Mouse (Mus musculus) right cerebral cortex, adult 18-20 months (tissue): Measurements from ENCODE around the gene Chid1.

Experiments used
- DNase-seq: peaks from one replicate; pipeline ENCODE4 v3.0.0; 2022; ENCODE audit warnings: mixed read lengths

Chid1 gene

DNA sequence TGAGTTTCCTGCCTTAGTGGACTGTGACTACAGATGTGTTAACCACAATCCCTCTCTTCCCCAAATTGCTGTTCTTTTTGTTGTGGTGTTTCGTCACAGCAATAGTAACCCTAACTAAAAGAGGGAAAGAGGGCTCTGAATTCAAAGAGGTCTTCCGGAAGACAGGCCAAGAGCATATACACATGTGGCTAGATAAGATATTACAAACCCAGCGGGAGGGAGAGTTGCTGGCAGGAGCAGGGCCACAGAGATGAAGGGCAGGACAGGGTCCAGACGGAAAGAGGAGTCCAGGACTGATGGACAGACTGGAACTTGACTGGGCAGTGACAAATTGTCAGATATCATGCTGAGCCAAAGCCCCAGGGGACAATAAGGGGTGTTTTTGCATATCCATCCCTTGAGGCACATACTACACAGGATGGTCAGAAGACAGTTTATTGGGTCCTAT lies 18.7 kb upstream of the Chid1 start:
- DNase-seq = no peak

GRCm38 (mm10) chr7:141550464-141550863 lies 10.8 kb upstream of the Chid1 start:
- no peak for DNase-seq

DNA sequence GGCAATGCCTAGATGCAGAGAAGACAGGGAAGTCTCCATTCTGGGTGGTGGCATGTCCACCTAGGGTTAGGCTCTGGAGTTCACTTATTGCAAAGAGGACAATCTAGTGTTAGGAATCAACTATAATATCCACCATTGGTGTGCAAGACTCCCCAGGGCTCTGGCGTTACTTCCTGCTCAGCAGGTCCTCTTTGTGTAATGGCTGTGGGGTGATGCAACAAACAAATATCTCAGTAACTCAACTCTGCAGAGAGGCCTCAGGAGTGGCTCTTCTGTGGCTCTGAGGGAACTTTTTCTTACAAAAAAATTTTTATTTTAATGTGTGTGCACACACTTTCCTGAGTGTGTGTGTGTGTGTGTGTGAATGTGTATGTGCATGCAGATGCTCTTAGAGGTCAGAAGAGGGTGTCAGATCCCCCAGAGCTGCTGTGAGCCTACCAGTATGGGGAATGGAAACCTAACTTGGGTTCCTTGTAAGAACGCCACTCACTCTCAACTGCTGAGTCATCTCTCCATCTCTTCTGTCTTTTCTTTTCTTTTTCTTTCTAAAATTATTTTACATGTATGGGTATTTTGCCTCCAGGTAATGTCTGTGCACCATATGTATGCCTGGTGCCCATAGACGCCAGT lies 9.9 kb upstream of the Chid1 start:
- no peak for DNase-seq

- peak; percentile 29 for DNase-seq
These were observed 5.0 kb upstream of the Chid1 start for GRCm38 (mm10) chr7:141544654-141545053.

DNA sequence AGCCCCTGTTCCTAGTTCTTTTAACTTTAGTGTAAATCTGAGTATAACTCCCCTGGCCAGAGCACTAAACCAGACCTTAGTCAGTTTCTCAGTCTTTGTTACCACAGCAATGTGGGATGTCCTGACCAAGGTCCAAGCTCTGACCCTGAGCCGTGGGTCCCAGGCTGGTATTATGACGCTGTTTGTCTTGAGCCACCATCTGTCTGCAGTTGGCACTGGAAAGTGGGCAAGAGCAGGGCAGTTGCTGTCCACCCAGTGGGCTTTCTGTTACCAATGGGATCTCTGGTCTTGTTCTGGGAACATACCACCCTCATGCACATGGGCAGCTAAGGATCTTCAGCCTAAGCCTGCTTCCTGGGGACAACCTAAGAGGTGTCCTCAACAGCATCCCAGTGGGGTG lies 2.9 kb upstream of the Chid1 start:
- DNase-seq = no peak

DNA sequence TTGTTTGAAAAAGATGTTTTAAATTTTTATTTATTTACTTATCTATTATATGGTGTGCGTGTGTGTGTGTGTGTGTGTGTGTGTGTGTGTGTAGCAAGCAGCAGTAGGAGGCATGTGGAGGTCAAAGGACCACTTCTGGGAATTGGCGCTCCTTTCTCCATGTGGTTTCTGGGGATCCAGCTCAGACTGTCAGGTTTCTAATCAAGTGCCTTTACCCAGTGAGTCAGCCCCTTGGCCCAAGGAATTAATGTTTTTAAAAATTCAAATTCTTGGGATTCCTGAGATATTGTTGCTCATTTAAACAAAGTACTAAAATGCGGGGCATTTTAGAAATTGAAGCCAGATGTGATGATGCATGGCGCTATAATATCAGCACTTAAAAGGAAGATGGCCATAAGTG lies 2.0 kb upstream of the Chid1 start:
- DNase-seq = no peak

GRCm38 (mm10) chr7:141540312-141541081 lies 840 bp upstream of the Chid1 start:
- DNase-seq = peak; percentile 88

DNA sequence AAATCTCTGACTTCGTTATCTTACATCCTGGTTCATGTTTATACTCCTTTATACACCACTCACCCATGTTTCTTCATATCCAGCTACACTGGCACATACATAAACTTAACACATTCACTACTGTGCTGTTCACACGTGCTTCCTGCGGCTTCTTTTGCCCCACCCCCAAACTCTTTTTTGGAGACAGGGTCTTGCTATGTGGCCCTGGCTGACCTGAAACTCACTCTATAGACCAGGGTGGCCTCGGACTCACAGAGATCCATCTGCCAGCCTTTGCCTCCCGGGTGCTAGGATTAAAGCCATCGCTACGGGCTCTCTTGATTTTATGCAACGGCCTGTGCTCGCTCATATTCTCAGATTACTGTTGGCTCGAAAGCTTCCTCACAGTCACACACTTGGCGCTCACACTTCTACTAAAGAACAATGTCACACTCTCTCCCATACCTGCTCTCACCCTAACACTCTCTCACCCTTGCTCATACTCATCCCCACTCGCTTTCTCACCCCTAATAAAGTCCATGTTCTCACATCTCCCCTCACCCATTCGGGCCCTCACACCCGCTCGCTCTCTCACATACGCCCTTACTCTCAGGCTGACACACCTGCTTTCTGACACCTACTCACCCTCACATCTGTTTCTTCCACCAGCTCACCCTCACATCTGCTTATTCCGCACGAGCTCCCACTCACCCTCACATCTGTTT lies 653 bp downstream of the Chid1 start:
- no peak for DNase-seq

GRCm38 (mm10) chr7:141535570-141535969 lies 4.1 kb downstream of the Chid1 start:
- no peak for DNase-seq

DNA sequence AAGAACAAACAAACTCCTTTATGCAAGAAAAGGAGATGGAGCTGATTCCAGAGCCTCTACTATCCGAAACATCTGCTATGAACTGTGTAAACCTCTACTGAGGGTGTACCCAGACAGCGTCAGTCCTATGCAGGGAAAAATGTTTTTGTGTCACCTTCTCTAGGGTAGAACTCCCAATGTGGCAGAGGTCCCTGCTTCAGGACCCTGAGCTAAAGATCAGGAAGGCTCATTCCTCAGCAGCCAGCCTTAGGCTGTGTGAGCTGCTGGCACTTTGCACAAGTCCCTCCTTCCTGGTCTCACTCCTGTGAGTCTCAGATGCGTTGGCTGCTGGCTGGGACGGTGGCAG lies 14.1 kb downstream of the Chid1 start:
- DNase-seq = no peak

GRCm38 (mm10) chr7:141524760-141525579 lies 14.7 kb downstream of the Chid1 start:
- DNase-seq = peak; percentile 73

- no peak for DNase-seq
These were observed 15.4 kb downstream of the Chid1 start for GRCm38 (mm10) chr7:141524271-141524670.

GRCm38 (mm10) chr7:141523007-141523406 lies 16.6 kb downstream of the Chid1 start:
- DNase-seq = no peak

DNA sequence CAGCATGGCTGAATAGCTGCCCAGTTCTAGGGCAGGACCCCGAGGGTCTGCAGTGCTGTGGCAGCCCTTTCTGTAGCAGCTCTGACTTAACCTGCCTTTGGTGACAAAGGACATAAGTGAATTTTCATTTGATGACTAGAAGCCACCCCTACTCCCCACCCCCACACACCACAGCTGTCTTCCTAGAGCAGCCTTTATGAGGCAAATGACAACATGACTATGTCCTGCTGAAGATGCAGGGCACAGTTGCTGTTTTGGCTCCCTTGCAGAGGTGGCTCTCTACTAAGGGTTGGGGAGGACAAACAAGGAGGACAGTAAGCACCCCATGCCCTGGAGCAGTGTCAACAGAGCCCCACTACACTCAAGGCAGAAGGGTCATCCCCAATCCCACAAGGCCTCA lies 19.9 kb downstream of the Chid1 start:
- no peak for DNase-seq

DNA sequence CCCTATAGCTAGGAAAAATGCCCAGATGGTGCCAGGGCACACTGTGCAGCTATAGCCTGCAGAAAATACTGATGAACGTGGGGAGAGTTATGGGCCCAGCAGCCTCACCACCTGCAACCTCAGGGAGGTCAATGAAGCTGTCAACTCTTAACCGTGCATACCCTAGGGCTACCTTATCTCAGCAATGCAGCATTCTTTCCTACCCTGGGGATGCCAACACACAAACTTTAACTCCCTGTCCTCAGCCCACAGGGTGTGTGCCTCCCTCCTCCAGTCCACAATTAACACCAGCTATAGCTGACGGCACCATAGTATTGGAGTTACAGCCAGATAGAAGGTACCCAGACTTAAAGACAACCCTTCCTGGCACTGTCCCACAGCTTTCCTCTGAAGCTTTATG lies 20.7 kb downstream of the Chid1 start:
- no peak for DNase-seq

DNA sequence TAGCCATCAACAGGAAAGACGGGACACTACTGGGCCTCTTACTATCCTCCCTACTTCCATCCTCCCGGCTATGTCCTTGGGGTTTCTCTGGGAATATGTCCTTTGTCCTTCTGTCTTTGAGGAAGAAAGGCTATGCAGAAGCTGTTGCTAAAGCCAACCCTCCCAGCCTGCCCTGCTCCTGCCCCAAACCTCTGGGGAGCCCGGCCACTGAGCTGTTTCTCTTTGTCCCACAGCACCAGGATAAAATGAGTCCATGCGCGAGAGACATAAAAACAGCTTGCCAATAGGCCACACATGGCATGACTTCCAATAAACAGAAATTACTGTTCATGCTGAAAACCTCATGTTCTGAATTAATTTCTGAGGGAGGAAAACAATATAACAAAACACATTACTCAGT lies 21.4 kb downstream of the Chid1 start:
- no peak for DNase-seq

DNA sequence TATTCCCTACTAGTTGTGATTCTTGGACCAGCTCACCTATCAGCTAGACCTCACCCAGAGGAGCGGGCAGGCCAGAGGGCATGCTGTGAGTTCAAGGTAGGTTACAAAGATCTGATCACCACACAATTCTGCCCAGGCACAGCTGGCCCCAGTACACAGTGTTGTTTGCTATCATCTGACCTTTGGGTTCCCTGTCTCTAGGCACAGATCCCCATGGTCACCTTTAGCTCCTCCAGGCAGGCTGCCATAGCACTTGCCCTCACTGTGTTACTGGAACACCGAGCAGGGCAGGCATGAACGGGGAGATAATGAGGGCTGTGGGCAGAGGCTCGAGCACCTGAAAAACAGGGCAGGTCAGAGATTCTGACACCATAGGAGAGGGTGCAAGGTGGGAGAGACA lies 22.0 kb downstream of the Chid1 start:
- no peak for DNase-seq

GRCm38 (mm10) chr7:141510681-141511191 lies 28.9 kb downstream of the Chid1 start:
- DNase-seq = no peak

DNA sequence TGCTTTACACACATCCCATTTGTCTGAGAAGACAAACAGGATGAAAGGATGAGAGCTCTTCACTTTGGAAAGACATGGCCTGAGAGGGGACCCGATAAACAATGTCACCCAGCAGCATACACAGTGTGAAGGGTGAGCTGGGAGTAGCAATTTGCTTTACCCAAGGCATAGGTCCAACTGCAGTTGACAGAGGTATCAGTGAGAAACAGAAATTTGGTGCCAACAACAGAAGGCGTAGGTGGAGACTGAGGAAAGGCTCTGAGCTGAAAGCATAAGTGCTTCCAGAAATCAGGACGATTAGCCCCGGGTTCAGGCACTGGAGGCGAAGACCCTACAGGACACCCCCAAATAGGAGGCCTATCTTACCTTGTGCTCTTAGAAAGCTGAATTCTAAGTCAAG lies 29.5 kb downstream of the Chid1 start:
- no peak for DNase-seq

GRCm38 (mm10) chr7:141508160-141508559 lies 31.5 kb downstream of the Chid1 start:
- no peak for DNase-seq

DNA sequence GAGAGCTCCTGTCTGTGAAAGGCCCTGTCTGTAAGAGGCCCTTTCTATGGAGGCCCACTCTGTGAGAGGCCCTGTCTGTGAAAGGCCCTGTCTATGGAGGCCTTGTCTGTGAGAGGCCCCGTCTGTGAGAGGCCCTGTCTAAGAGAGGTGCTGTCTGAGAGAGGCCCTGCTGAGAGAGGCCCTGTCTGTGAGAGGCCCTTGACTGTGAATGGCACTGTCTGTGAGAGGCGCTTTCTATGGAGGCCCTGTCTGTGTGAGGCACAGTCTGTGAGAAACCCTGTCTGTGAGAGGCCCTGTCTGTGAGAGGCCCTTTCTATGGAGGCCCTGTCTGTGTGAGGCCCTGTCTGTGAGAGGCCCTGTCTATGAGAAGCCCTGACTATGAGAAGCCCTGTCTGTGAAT lies 33.4 kb downstream of the Chid1 start:
- no peak for DNase-seq

GRCm38 (mm10) chr7:141502556-141502905 lies 37.1 kb downstream of the Chid1 start:
- DNase-seq = no peak
